18 mouse cellular contexts compared by ENCODE assay signal in the genomic region with DNA sequence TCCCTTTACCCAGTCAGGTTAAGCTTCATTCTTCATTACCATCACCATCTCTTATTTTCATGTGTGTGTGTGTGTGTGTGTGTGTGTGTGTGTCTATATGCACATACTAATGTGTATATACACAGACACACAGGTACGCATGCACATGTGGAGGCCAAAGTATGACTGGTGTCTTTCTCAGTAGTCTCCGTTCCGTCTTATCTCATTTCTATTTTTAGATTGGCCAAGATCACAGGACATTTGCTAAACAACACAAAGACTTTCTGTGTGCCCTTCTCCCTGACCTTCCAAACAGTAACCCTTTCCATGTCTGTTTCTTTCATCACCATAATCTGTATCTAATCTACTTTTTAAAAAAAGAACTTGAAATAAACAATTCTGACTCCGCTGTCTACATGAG. TPM values are rescaled to one million over a fixed set of nuclear protein-coding genes. Genes with fewer than 3 reads are reported as not detected.
"Had no signal": no experiment of that assay in that cellular context is flagged by ENCODE, and none has a peak within 500 bp of the region (broad histone marks: within the 10 kb centered on the region; RNA-seq: fewer than 3 reads in every experiment).

No protein-coding gene starts in this region.

- H3K27me3 ChIP-seq: neural tube, embryonic 15.5 days had no signal

- H3K36me3 ChIP-seq: limb, embryonic 13.5 days; midbrain, embryonic 13.5 days; neural tube, embryonic 15.5 days had no signal

- H3K4me1 ChIP-seq: limb, embryonic 13.5 days; neural tube, embryonic 15.5 days had no signal

- H3K27ac ChIP-seq: kidney, postnatal 0 days; limb, embryonic 13.5 days; liver, embryonic 14.5 days; midbrain, embryonic 13.5 days; neural tube, embryonic 15.5 days had no signal

- H3K9ac ChIP-seq: limb, embryonic 13.5 days; liver, embryonic 14.5 days; midbrain, embryonic 13.5 days; neural tube, embryonic 15.5 days had no signal

- DNase-seq: kidney, adult 9 months; kidney, postnatal 36 days; layer of hippocampus, adult 9-11 months; left cerebral cortex, postnatal 4 days; lung, adult 18-20 months; lung, postnatal 36 days; right cerebral cortex, adult 18-20 months; right cerebral cortex, postnatal 25 days; thymus, adult 18-20 months; thymus, postnatal 25 days had no signal

- ATAC-seq: midbrain, embryonic 13.5 days had no signal

- H3K9me3 ChIP-seq: limb, embryonic 13.5 days; midbrain, embryonic 13.5 days; neural tube, embryonic 15.5 days had no signal

- H3K4me2 ChIP-seq: limb, embryonic 13.5 days; midbrain, embryonic 13.5 days; neural tube, embryonic 15.5 days had no signal

- H3K4me3 ChIP-seq: limb, embryonic 13.5 days; midbrain, embryonic 13.5 days; myocyte; neural tube, embryonic 15.5 days had no signal

RNA-seq across cellular contexts. Expression of a gene that starts 7.2 kb away (rescaled TPM):
- total RNA-seq: liver, adult 2 months; megakaryocyte progenitor cell, adult 5-6 weeks had no signal
- polyA plus RNA-seq: liver, adult 2 months; liver, embryonic 14.5 days; myocyte had no signal
